Mouse (Mus musculus): ENCODE data around the gene Tex19.1.
"Not testable (repeated sequence)": the region's sequence is repeated elsewhere in the genome, so short reads cannot be mapped to it uniquely, and the experiment has no call there.

The Tex19.1 gene

GRCm38 (mm10) chr11:121145865-121146264 is at the start of gene Tex19.1:
Gene Tex19.1 (plus strand): TSS chr11:121146143.
- in situ Hi-C loops (cut with MboI, MseI): no loop called here

GRCm38 (mm10) chr11:121099762-121100161 is 46.2 kb upstream of the Tex19.1 start:
- in situ Hi-C loops (cut with MboI, MseI): no loop called here

- in situ Hi-C loops (cut with MboI, MseI): no loop called here
Measured at GRCm38 (mm10) chr11:121100692-121101091, 45.3 kb upstream of the Tex19.1 start.

- in situ Hi-C loops (cut with MboI, MseI): no loop called here
Measured at GRCm38 (mm10) chr11:121101124-121101805, 44.7 kb upstream of the Tex19.1 start.

- in situ Hi-C loops (cut with MboI, MseI): not testable (repeated sequence)
Measured at GRCm38 (mm10) chr11:121107242-121107641, 38.7 kb upstream of the Tex19.1 start.

- in situ Hi-C loops (cut with MboI, MseI): no loop called here
Measured at GRCm38 (mm10) chr11:121108061-121108460, 37.9 kb upstream of the Tex19.1 start.

GRCm38 (mm10) chr11:121109986-121110385 is 36.0 kb upstream of the Tex19.1 start:
- in situ Hi-C loops (cut with MboI, MseI): loop anchor here (10.0 kb wide), 1 partner anchor 955 kb away; the partner anchor contains the start of gene Slc38a10

- in situ Hi-C loops (cut with MboI, MseI): loop anchor here (10.0 kb wide), 1 partner anchor 956 kb away; the partner anchor contains the start of gene Slc38a10
Measured at GRCm38 (mm10) chr11:121111051-121111450, 34.9 kb upstream of the Tex19.1 start.

- in situ Hi-C loops (cut with MboI, MseI): loop anchor here (10.0 kb wide), 1 partner anchor 957 kb away; the partner anchor contains the start of gene Slc38a10
Measured at GRCm38 (mm10) chr11:121111601-121112000, 34.3 kb upstream of the Tex19.1 start.

- in situ Hi-C loops (cut with MboI, MseI): loop anchor here (10.0 kb wide), 1 partner anchor 957 kb away; the partner anchor contains the start of gene Slc38a10
Measured at GRCm38 (mm10) chr11:121112091-121112775, 33.7 kb upstream of the Tex19.1 start.

- in situ Hi-C loops (cut with MboI, MseI): loop anchor here (10.0 kb wide), 1 partner anchor 963 kb away; the partner anchor contains the start of gene Slc38a10
Measured at GRCm38 (mm10) chr11:121118106-121118505, 27.8 kb upstream of the Tex19.1 start.

- in situ Hi-C loops (cut with MboI, MseI): loop anchor here (10.0 kb wide), 1 partner anchor 964 kb away; the partner anchor contains the start of gene Slc38a10
Measured at GRCm38 (mm10) chr11:121118577-121118976, 27.4 kb upstream of the Tex19.1 start, which contains the start of gene Tex19.2. Gene Tex19.2 (minus strand): TSS chr11:121118677.

GRCm38 (mm10) chr11:121121151-121121550 is 24.8 kb upstream of the Tex19.1 start:
- in situ Hi-C loops (cut with MboI, MseI): no loop called here

GRCm38 (mm10) chr11:121122024-121122670 is 23.8 kb upstream of the Tex19.1 start:
- in situ Hi-C loops (cut with MboI, MseI): no loop called here

- in situ Hi-C loops (cut with MboI, MseI): no loop called here
Measured at GRCm38 (mm10) chr11:121123438-121123837, 22.5 kb upstream of the Tex19.1 start.

GRCm38 (mm10) chr11:121125522-121126172 is 20.3 kb upstream of the Tex19.1 start:
- in situ Hi-C loops (cut with MboI, MseI): no loop called here

GRCm38 (mm10) chr11:121126395-121126794 is 19.5 kb upstream of the Tex19.1 start:
- in situ Hi-C loops (cut with MboI, MseI): no loop called here

GRCm38 (mm10) chr11:121127441-121127840 is 18.5 kb upstream of the Tex19.1 start:
- in situ Hi-C loops (cut with MboI, MseI): no loop called here

GRCm38 (mm10) chr11:121129616-121130015 is 16.3 kb upstream of the Tex19.1 start:
- in situ Hi-C loops (cut with MboI, MseI): no loop called here

- in situ Hi-C loops (cut with MboI, MseI): no loop called here
Measured at GRCm38 (mm10) chr11:121134600-121134999, 11.3 kb upstream of the Tex19.1 start.

- in situ Hi-C loops (cut with MboI, MseI): no loop called here
Measured at GRCm38 (mm10) chr11:121137682-121138081, 8.3 kb upstream of the Tex19.1 start.
